Mouse (Mus musculus) thymus, postnatal 0 days (tissue): ENCODE results near the gene Shq1. TPM values are rescaled to one million over a fixed set of nuclear protein-coding genes. Genes with fewer than 3 reads are reported as not detected.

ENCODE experiments used
- DNase-seq: peaks from one replicate; pipeline ENCODE4 v3.0.0-alpha.2; 2015; ENCODE audit warnings: low spot score
- polyA plus RNA-seq: library from polyadenylated mRNA; unstranded; fragments of >200 nt; fragmentation: Nextera tagmentation; extraction: Ambion mirVana; gene quantifications from 2 replicates; pipeline ENCODE4 v1.2.1, GENCODE M21; 2015

The Shq1 gene
- polyA plus RNA-seq, 1 experiment from 2014 or later: 14.0 TPM

DNA sequence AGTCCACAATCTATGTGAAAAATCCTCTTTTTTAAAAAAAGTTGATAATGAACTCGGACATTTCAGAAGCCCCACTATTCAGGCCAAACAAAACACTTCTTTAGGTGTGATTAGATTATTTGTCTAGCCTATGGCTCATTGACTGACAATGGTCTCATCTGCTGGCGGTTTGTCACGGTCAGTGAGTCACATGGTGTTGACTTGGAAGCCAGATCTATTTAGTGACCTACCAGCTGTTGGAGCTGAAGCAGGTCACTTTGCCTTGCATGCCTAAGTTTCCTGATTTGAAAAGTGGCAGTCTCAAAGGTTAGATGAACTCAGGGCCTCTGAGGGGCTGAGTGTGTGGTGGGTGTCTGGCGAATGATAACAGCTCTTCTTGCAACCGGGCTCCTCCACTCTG lies 133.9 kb downstream of the Shq1 start:
- DNase-seq: no peak

- no peak for DNase-seq
Measured at GRCm38 (mm10) chr6:100533364-100533763, 137.6 kb downstream of the Shq1 start.

DNA sequence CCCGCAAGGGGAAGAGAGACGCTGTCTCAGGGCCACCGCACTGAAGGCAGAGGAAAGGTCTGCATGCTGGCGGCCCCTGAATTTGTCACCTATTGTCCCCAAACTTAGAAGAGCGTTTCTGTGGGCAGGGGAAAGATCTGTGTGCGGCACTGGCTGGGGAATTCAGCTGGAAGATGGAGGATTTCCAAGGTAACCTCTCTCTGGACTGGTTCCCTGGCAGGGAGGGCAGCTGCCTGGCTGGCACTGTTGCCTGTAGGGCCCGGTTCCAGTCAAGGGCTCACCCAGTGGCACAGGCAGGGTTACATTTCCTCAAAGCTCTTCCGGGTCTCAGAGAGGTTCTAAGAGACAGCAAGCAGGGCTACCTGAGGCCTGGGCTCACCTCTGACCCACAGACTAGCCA lies 138.6 kb downstream of the Shq1 start:
- DNase-seq: no peak

GRCm38 (mm10) chr6:100529673-100530072 lies 141.3 kb downstream of the Shq1 start:
- DNase-seq: no peak

GRCm38 (mm10) chr6:100528556-100528955 lies 142.4 kb downstream of the Shq1 start:
- DNase-seq: no peak

DNA sequence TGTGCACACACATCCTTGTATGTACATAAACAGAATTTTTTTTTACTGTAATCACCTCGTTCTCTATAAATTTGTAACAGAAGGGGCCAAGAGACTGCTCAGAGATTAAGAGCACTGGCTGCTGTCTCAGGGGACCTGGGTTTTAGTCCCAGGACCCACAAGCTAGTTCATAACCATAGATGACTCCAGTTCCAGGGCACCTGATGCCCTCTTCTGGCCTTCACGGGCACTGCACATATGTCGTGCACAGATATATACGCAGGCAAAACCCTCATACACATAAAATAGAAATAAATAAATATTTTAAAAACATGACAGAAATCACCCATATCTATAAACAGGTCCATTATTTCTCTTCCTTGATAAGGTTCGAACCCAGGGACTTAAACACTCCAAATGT lies 143.0 kb downstream of the Shq1 start:
- peak; percentile 14 for DNase-seq

- DNase-seq: no peak
Measured at GRCm38 (mm10) chr6:100527161-100527560, 143.8 kb downstream of the Shq1 start.

DNA sequence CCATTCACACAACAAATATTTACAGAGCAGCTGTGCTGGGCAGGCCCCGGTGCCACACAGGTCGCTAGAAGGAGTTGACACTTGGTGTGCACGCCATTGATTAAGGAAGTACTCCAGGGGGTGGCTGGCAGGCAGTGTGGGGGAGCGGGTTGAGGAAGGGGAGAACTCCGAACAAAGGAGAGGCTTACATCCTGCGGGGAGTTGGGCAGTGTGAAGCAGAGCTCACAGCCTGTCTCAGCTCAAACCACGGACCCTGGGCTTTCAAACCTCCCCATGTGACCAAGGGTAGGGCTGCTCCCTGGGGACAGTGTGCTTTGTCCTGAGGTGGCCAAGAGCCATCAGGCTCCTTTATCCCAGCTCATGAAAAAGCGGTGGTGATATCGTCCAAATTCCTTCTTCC lies 144.9 kb downstream of the Shq1 start:
- no peak for DNase-seq

- DNase-seq: no peak
Measured at GRCm38 (mm10) chr6:100525496-100525895, 145.5 kb downstream of the Shq1 start.

GRCm38 (mm10) chr6:100522495-100522894 lies 148.5 kb downstream of the Shq1 start:
- DNase-seq: no peak

- DNase-seq: no peak
Measured at GRCm38 (mm10) chr6:100521615-100522398, 149.2 kb downstream of the Shq1 start.

DNA sequence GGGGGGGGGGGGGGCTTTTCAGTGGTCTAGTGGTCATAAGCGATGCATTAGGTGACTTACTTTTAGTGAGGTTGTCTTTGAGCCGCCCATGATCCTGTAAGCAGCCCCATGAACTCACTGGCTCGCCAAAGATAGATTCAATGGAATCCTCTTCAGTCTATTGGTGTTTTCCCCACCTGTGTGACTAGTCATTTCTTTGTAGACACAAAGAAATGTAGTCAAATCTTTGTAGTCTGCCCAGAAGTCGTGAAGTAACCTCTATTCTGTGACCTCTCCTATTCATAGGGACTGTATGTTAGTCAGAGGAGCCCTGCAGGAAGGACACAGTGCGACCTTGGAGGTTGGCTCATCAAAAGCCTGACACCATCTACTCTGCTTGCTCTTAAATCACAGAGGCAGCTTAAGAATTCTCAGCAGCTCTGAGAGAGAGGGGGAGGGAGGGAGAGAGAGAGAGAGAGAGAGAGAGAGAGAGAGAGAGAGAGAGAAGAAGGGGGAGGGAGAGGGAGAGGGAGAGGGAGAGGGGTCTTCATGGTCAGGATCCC lies 150.3 kb downstream of the Shq1 start:
- DNase-seq: no peak

GRCm38 (mm10) chr6:100519837-100520236 lies 151.1 kb downstream of the Shq1 start:
- no peak for DNase-seq

Other genes starting within 250 kb of the Shq1 start
- 0.96 and 1.2 TPM in 2 replicates for gene Gxylt2, start 33.6 kb upstream of the Shq1 start, polyA plus RNA-seq
- gene Ppp4r2, start 162.5 kb upstream of the Shq1 start, polyA plus RNA-seq: 18.2 and 22.6 TPM in 2 replicates